Mouse (Mus musculus) frontal cortex, adult (tissue): ENCODE results near the gene Fgfr2.
"Not testable (repeated sequence)": the region's sequence is repeated elsewhere in the genome, so short reads cannot be mapped to it uniquely, and the experiment has no call there.

Experiments
- ATAC-seq: cut with Nextera tagmentation; 2 replicates; pipeline ENCODE4 v1.9.2; 2017; ENCODE audit warnings: mild to moderate bottlenecking, moderate library complexity, mixed read lengths; ENCODE audit not compliant: low TSS enrichment

Gene Fgfr2

DNA sequence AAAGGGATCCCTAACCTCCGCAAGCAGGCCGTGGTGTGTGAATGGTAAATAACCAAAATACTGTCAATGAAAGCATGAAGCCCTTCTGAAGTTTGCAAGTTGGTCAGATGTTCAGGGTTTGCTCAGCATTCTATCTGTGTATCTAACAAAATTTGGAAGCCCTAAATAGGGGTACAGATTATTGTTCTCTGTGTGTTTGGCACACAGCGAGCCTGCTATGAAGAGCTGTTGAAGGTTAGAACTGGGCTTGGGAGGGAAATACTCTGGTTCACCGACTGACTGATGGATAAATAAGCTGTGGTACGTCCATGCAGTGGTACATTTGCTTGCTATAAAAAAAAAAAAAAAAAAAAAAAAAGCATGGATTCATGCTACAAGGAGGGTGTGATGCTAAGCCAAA, 1651.6 kb downstream of the Fgfr2 start:
- ATAC-seq, result no peak

DNA sequence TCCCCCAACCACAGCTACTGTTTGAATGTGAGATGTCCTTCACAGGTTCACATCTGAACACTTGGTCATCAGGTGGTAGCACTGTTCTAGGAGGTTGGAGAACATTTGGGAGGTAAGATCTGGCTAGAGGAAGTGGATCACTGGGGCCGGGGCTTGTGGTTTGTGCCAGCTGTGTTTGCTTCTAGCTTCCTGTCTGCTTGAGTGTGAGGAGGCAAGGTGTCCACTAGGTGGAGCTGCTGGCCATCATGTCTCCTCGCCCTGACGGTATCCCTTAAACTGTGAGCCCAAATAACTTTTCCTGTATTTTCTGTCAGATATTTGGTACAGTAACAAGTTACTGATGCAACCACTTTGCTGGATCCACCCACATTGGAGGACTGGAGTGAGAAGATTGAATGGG, 1653.6 kb downstream of the Fgfr2 start:
- no peak for ATAC-seq

DNA sequence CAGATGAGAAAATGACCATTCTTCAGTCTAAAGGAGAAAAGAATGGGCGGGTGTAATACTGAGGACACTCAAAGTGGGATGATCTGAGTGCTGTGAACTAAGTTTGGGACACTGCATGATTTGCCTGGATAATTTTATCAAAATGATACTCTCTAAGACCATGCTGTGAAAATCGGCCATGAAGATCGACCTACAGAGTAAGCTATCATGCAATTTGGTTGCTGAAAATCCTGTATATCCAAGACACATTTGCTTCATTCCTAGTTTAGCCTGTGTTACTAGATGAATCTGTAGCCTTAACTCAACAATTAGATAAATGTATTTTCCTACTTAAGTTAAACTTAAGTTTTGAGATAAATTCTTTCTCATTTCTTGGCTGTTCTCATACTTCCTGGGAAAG, 1655.8 kb downstream of the Fgfr2 start:
- ATAC-seq, result no peak

DNA sequence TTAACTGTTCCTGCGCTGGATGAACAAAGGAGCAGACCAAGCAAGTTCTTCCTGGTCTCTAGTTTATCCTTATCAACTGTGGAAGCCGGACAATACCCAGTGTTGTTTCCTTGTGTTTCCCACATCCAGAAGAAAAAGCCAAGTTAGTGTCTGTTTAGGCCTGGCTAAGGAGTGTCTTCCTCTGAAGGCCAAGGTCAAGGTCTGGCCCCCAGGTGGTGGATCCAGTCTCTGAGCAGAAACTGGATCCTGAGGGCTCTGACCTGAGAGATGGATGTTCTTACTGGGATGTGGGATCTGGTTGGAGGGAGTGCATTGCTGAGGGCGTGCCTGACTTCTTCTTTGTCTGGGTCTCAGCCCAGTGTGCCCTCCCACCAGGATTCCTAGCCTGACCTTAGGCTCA, 1657.4 kb downstream of the Fgfr2 start:
- ATAC-seq, result no peak

- no peak for ATAC-seq
Measured at GRCm38 (mm10) chr7:131465117-131465601, 1658.0 kb downstream of the Fgfr2 start.

- ATAC-seq, result no peak
Measured at GRCm38 (mm10) chr7:131456714-131457113, 1666.4 kb downstream of the Fgfr2 start.

GRCm38 (mm10) chr7:131437051-131437450, 1686.1 kb downstream of the Fgfr2 start:
- ATAC-seq, result no peak

- no peak for ATAC-seq
Measured at GRCm38 (mm10) chr7:131434276-131434675, 1688.9 kb downstream of the Fgfr2 start.

- peak; percentile 81 for ATAC-seq
Measured at GRCm38 (mm10) chr7:131432244-131432643, 1690.9 kb downstream of the Fgfr2 start.

GRCm38 (mm10) chr7:131427331-131427730, 1695.8 kb downstream of the Fgfr2 start:
- no peak for ATAC-seq

GRCm38 (mm10) chr7:131424912-131425311, 1698.2 kb downstream of the Fgfr2 start:
- ATAC-seq, result no peak

DNA sequence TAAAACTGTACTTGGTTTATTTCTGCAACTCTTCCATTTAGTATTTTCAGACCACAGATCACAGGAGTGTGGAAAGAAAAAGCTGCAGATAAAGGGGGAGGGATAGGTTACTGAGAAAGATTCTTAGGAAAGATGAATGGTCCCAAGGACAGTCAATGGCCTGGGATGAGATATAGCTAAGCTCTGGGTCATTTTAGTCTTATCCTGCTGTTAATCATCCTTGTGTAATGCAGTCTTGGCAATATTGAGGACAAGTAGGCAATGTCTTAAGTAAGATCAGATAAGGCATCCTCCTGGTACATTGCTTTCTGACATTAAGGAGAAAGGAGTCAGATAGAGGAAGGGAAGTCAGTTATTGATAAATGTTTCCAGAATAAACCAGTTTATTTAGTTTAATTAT, 1705.5 kb downstream of the Fgfr2 start:
- no peak for ATAC-seq

DNA sequence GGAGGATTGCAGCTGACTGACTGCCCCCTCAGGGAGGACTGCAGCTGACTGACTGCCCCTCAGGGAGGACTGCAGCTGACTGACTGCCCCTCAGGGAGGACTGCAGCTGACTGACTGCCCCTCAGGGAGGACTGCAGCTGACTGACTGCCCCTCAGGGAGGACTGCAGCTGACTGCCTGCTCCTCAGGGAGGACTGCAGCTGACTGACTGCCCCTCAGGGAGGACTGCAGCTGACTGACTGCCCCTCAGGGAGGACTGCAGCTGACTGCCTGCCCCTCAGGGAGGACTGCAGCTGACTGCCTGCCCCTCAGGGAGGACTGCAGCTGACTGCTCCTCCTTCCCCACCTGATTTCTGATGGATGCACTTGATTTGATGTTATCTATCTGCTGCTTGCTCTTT, 1706.4 kb downstream of the Fgfr2 start:
- not testable (repeated sequence) for ATAC-seq

DNA sequence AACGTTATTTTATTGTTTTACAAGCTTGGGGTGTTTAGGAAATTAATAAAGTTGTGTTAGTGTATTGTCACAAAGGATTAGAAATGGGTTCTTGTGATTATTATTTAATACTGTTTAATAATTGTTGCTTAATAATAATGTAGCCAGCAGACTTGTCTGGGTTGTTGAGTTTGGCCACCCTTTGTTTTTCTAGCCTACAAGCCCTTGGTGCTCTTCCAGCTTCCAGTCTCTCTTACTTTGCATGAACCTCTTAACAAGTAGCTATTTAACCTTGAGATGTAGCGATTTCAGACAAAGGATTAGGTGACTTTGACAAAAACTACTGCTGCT, 1711.2 kb downstream of the Fgfr2 start:
- no peak for ATAC-seq

GRCm38 (mm10) chr7:131411221-131411940, 1711.8 kb downstream of the Fgfr2 start:
- ATAC-seq, result no peak

DNA sequence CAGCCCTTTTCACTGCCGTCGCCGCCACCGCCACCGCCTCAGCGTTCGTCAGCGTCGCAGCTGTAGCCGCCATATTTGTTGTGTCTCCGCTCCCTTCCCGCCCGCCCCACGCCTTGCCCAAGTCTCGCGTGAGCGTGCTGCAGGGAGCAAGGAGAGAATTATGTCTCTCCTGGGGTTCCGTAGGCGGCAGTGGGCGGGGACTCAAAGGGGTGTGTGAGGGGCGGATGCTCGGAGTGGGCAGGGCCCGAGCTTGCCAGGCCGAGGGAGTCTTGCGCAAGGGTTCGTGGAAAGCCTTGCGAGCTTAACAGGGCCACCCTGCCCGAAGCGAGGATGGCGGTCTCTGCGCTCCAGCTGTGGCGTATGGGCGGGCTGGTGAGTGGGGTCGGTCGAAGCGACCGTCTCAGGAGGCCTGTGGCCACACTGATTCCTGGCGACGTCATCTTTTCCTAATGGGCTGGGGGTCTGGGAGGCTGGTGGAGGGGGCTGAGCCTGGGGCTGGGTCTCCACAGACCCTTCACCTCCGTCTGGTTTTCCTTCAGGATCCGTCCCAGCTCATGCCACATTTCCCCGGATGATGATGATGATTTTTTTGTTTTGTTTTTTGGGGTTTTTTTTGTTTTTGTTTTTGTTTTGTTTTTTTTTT, 1712.6 kb downstream of the Fgfr2 start, which contains the start of the genes Ikzf5 and Acadsb:
Gene Ikzf5 (minus strand): TSS at position 106 of the 643 bp plus-strand sequence.
Gene Acadsb (plus strand): TSS at position 186 of the 643 bp plus-strand sequence.
- peak; percentile 91 for ATAC-seq

GRCm38 (mm10) chr7:131409988-131410385, 1713.2 kb downstream of the Fgfr2 start:
- peak; percentile 66 for ATAC-seq

DNA sequence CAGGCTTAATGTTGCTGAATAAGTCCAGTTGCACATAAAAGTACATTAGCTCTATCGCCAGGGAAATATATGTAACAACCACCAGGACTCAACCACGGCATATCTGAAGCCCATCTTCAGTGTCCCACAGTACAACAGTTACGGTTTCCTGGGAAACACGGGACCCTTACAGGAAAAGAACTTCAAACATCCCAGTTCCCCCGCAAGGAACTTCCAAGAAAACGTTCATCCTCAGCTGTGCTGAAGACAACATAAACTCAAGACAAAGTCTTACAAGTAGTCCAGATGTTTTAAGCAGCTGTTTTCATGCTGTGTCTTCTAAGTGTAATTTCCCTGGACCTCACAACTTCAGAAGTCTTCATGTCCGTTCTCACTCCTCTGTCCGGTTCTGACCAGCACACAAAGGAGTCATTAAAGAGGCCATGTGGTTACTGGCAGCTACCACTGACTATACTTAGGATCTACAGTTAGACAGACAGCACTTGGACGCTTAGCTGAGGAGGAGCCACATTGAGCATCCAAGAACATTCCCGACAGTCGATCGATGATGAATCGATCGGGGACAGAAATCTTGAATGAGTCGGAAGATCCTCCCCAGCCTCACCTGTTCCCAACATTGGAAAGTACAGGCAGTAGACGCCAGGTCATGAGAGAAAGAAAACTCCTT, 1713.7 kb downstream of the Fgfr2 start:
- ATAC-seq, result peak; percentile 18; the same call in 1 of the 2 replicates

DNA sequence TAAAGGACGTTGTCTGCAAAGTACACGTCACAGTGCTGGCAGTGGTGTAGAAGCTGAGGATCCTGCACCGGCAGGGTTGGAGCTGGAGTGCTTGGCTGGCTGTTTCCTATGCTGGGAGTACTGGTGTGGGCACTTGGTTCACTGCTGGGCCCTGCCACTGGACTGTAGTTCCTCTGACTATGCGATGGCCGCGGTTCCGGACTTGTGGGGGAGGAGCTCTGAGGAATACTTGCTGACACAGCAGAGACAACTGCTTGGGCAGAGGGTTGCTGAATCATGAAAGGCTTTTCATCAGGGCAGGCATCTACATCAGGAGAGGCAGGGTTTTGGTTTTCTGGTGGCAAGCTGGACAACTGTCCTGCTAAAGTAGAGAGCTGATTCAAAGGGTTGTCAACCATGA, 1731.4 kb downstream of the Fgfr2 start:
- not testable (repeated sequence) for ATAC-seq

DNA sequence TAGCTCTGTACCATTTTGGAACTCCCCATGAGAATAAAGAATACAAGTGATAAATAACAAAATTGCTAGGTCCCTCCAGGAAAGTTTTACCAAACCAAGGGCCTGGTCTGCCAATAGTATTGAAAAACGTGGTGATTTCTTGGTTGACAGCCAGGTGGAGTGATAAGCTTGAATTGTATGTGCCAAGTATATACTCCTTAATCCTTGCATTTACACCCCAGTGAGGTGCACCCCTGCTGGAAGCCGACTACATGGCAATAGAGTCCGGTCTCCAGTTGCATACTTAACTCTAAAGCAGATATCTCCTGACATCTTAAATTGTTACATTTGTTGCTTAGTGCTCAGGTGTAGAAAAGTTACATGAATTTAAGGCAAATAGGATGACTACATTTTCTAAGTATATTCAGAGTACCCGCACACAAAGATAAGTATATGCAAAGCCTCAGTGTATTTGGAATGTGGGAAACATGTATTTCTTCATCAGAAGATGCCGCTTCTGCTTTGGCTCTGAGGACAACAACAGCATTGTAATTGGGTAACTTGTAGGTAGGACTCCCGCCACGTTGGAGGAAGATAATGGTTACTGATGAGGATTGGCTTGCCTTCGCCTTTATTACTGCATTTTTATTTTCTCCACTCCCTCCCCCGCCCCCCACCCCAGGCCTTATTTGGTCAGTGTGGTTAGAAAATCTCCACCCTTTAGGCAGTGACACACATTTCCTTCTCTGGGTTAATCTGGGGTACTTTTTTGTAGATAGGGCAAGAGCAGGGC, 1751.1 kb downstream of the Fgfr2 start:
- ATAC-seq, result no peak

DNA sequence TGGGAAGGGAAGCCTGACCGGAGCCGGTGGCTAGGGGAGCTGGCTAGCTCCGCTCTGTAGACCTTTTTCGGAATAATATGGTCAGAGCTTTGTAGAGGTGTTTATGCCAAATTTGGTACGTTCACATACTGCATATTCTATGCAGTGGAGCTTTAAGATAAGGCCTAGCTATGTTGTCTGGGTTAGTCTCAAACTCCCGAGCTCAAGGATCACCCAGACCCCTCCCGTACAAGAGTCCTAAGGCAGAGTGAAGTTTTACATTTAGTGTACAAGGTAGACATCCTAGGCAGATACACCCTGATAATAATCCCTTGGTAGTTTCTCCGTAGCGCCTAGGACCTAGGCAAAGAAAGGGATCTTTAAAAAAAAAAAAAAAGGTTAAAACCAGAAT, 1751.7 kb downstream of the Fgfr2 start:
- ATAC-seq, result peak; percentile 50; the same call in 1 of the 2 replicates
